Mouse (Mus musculus) heart, postnatal 14 days (tissue): Measurements from ENCODE around the gene Gcnt3. TPM values are rescaled to one million over a fixed set of nuclear protein-coding genes. Genes with fewer than 3 reads are reported as not detected.
"Not testable (repeated sequence)": the region's sequence is repeated elsewhere in the genome, so short reads cannot be mapped to it uniquely, and the experiment has no call there.

Experiments
- DNase-seq, 2 experiments: peaks; one replicate each; pipeline ENCODE4 v3.0.0; 2021 to 2022
- intact Hi-C: fragments of 180-260 bp; cut with DNase I; formaldehyde crosslinking; loops from one replicate; pipeline ENCODE4 v1.15.1; 2025
- total RNA-seq, 2 experiments: library from RNA; stranded (reverse); gene quantifications; 2 replicates each; pipeline ENCODE4 v1.2.3; 2021

Gcnt3 gene
- total RNA-seq, 2 experiments from 2014 or later: not detected

DNA sequence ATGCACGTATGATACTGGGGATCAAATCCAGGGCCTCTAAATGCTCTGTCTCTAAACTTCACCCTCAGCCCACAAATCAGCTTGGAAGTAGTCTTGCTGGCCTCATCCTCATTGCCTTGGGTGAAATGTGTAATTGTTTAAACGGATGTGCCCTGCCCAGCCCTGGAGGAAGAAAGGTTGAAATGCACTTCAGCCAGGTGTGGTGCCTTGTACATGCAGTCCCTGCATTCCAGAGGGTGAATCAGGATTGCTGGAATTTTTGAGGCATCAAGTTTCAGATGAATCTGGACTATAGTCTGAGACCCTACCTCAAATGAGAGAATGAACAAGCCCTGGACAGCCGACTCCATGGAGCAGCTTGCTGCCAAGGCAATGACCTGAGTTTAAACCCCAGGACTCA lies 10.0 kb upstream of the Gcnt3 start:
- intact Hi-C loops: no loop called here
- no peak for DNase-seq

GRCm38 (mm10) chr9:70046255-70046654 lies 8.4 kb upstream of the Gcnt3 start:
- intact Hi-C loops: no loop called here

DNA sequence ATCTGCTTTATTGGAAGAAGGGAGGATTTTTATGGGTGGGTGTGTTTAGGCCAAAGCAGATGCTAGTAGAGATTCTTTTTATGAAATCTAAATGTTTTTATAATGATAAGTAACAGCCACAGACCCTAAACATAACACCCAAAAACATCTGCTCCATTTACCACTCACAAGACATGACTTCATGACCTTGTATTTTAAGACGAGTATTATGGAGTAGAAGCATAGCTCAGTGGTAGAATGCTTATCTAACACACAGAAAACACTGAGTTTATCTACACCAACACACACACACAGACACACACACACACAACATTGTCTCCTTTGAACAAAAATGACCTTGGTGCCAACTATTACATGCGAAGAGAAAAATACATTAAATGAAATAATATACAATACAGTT lies 7.0 kb upstream of the Gcnt3 start:
- intact Hi-C loops: no loop called here
- DNase-seq: no peak

More at GRCm38 (mm10) chr9:70046255-70046654, 8.4 kb upstream of the Gcnt3 start:
- DNase-seq: no peak

- intact Hi-C loops: no loop called here
- DNase-seq: no peak
Observed at GRCm38 (mm10) chr9:70042935-70043334, 5.0 kb upstream of the Gcnt3 start.

- intact Hi-C loops: no loop called here
- DNase-seq: no peak
Observed at GRCm38 (mm10) chr9:70042137-70042536, 4.2 kb upstream of the Gcnt3 start.

DNA sequence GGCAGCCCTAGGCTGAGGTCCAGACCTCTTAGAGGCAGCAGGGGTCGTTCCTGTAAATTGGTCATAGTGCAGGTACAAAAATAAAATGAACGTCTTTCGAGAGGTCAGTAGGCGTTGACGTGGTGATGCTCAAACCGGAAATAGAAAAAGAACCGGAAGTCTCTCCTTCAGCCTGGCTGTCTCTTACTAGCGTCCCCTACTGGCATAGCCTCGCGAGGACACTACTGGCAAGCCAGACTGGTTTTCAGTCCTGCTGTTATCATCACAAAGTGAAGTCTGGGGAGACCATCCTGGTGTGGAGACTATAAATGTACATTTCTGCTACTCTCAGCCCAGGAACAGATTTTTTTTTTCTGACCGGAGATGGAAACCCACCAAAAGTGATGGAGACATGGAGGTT lies 2.7 kb upstream of the Gcnt3 start:
- intact Hi-C loops: no loop called here
- no peak for DNase-seq

DNA sequence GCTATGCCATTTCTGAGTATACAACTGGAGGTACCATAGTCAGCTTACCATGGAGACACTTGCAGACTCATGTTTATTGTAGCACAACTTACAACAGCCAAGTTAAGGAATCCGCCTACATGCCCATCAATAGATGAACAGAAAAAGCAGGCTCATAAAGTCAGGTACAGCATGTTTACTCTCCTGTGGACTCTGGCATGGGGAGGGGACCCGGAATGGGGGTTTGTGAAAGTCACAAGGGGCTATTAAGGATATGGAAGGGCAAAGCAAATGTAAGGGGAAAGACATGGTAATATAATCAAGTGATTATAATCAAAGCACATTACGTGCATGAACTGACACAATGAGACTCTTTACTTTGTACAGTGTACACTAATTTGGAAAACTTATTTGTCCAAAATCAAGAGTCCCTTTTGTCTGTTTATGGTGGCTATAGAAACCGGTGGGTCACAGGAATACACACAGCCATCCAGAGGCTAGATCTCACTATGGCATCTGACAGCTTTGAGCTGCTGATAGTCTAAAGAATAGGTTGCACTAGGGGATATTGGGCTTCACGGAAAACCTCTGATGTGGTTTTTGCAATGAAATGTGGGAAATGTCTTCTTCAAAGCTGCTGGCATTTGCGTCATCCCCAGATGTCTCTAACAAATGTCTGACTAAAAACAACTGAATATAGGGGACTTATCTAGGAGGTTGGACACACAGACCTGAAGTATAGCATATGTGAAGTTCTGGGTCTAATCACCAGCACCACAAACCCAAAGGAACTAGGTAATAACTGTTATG lies 1.9 kb upstream of the Gcnt3 start:
- no peak for DNase-seq
- intact Hi-C loops: no loop called here

DNA sequence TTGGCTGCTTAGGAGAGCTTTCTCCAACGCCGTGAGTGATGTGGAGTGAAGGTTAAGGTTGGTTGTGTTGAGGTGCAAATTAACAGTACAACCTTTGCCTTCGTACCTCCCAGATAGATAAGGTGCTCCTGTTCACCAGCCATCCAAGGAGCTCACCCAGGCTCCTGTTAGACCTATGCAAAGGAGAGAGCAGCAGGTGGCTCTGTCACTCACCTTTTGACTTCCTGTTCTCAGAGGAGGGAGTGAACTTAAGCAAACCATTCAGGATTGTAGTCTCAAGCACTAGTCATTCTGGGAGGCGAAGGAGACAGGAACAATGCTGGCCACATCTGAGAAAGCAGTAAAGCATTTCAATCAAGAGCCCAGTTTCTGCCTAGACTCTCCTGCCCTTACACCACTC lies 1.2 kb downstream of the Gcnt3 start:
- intact Hi-C loops: no loop called here

GRCm38 (mm10) chr9:70034702-70035101 lies 3.2 kb downstream of the Gcnt3 start:
- intact Hi-C loops: no loop called here
- DNase-seq: no peak

More for the DNA sequence above, 1.2 kb downstream of the Gcnt3 start:
- DNase-seq: no peak

- no peak for DNase-seq
- intact Hi-C loops: no loop called here
Observed at GRCm38 (mm10) chr9:70033056-70033455, 4.8 kb downstream of the Gcnt3 start.

DNA sequence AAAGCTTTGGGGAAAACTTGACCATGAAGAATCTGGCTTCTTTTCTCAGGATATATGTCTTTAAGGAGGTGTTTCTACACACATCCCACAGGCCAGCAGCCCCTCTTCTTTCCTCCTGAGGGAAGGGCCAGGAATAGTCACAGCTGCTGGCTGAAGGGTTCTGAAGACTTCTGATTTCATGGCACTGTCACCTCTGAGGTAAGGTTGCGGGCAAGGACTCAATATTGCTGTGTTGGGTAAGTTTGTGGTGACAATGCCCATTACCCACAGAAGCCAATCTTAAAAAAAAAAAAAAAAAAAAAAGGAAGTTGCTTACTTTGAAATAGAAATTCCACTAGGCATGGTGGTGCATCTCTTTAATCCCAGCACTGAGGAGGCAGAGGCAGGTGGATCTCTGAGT lies 5.7 kb downstream of the Gcnt3 start:
- no peak for DNase-seq
- intact Hi-C loops: no loop called here

DNA sequence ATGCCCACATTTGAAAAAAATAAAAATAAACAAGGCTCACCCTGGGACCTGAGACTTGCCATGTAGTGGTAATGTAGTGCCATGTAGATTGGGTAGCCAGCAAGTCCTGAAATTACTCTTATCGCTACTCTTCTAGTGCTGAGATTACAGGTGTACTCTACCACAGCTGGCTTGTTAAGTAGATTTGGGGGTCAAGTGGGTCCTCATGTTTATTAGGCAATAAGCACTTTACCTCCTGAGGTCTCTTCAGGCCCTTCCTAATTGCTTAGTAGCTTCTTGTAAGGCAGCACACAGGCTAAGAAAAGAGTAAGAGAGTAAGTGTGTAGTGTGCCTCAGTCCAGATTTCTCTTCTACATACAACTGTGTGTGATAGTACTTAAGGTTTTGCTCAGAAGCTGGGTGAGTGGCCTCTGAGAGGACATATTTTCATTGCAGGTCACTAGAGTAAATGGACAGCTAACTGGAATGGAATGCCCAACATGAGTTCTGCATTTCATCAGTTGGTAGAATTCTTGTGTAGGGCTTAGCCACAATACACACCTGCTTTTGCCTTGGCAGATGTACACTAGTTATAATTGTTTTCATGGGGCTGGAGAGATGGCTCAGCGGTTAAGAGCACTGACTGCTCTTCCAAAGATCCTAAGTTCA lies 12.4 kb downstream of the Gcnt3 start:
- DNase-seq: no peak
- intact Hi-C loops: loop anchor here (10.0 kb wide), 1 partner anchor 359 kb away; no protein-coding TSS in a partner anchor

GRCm38 (mm10) chr9:70024648-70025047 lies 13.2 kb downstream of the Gcnt3 start:
- intact Hi-C loops: loop anchor here (10.0 kb wide), 1 partner anchor 360 kb away; no protein-coding TSS in a partner anchor
- no peak for DNase-seq

GRCm38 (mm10) chr9:70023615-70024014 lies 14.3 kb downstream of the Gcnt3 start:
- intact Hi-C loops: loop anchor here (10.0 kb wide), 1 partner anchor 361 kb away; no protein-coding TSS in a partner anchor

GRCm38 (mm10) chr9:70022083-70022482 lies 15.8 kb downstream of the Gcnt3 start:
- DNase-seq: peak; percentile 13 to 26
- intact Hi-C loops: loop anchor here (10.0 kb wide), 1 partner anchor 363 kb away; no protein-coding TSS in a partner anchor

More at GRCm38 (mm10) chr9:70023615-70024014, 14.3 kb downstream of the Gcnt3 start:
- DNase-seq: not testable (repeated sequence)

- no peak for DNase-seq
- intact Hi-C loops: loop anchor here (10.0 kb wide), 1 partner anchor 363 kb away; no protein-coding TSS in a partner anchor
Observed at GRCm38 (mm10) chr9:70021610-70022009, 16.3 kb downstream of the Gcnt3 start.

- intact Hi-C loops: loop anchor here (1.0 kb wide), 1 partner anchor 62 kb away; no protein-coding TSS in a partner anchor
- DNase-seq: no peak
Observed at GRCm38 (mm10) chr9:70018879-70019278, 19.0 kb downstream of the Gcnt3 start.

DNA sequence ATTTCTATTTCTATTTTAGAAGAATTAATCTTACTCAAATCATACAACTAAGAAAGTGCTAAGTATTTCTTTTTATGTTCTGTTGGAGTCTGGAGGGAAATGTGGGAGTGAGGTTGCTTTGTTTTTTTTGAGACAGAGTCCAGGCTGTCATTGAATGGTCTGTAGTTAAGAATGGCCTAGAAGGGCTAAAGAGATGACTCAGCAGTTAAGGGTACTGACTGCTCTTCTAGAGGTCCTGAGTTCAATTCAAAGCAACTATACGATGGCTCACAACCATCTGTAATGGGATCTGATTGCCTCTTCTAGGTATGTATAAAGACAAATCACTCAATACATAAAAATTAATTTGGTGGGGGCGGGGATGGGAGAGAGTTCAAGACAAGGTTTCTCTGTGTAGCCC lies 22.3 kb downstream of the Gcnt3 start:
- intact Hi-C loops: no loop called here
- DNase-seq: no peak

DNA sequence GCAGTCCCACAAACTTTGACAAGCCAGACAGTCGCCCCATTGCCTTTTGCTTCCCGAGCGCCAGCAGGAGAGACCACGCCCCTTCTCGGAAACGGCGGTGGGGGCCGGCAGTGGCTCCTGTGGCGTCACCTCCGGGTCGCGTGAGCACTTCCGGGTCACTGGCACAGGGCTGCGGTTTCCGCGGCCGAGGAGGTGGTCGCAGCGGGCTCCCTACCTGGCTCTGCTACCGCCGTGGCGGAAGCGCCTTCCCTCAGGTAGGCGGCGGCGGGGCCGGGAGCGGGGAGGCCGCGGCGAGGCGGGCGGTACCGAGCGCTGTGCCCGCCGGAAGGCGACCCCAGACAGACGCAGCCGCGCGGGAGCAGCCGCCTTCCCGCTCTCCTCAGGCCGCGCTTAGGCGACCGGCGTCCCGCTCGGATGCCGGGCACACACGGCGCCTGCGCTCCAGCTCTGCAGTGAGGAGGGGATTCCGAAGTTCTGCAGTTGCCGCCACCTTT lies 25.4 kb downstream of the Gcnt3 start, which contains the start of gene Gtf2a2:
Gene Gtf2a2 (plus strand): TSS at position 143 of the 494 bp plus-strand sequence.
- intact Hi-C loops: no loop called here
- DNase-seq: peak; percentile 95 to 97

GRCm38 (mm10) chr9:70011537-70012407 lies 26.1 kb downstream of the Gcnt3 start:
- intact Hi-C loops: no loop called here
- no peak for DNase-seq
